Comparison of ENCODE assay signal across 14 mouse cellular contexts in genomic region chr5:81969685-81970524, GRCm38 (mm10).
A peak's percentile ranks its signal among the peaks of the same experiment; 100 is the strongest.
DNase-seq lines count a peak whose midpoint lies in the region; ATAC-seq lines count a peak whose summit lies in the region.
"Had no signal": no experiment of that assay in that cellular context is flagged by ENCODE, and none has a peak within 500 bp of the region (broad histone marks: within the 10 kb centered on the region; RNA-seq: fewer than 3 reads in every experiment).

No protein-coding gene starts in this region.

- H3K27me3 ChIP-seq in hindbrain, embryonic 11.5 days (ENCODE audit: control insufficient read depth, insufficient read depth, low read length), result no peaks in the 10 kb centered on the region
- H3K27me3 ChIP-seq: embryonic facial prominence, embryonic 15.5 days; stomach, embryonic 15.5 days had no signal

- H3K4me3 ChIP-seq in hindbrain, embryonic 11.5 days (ENCODE audit: low read depth, low read length), result no peak overlapping the region
- H3K4me3 ChIP-seq: embryonic facial prominence, embryonic 15.5 days; stomach, embryonic 15.5 days had no signal

- H3K4me2 ChIP-seq in hindbrain, embryonic 11.5 days (replicated peaks; ENCODE audit: low read depth, low read length), result no peak overlapping the region
- H3K4me2 ChIP-seq: embryonic facial prominence, embryonic 15.5 days; stomach, embryonic 15.5 days had no signal

- DNase-seq in frontal cortex, postnatal 36 days (ENCODE audit: low spot score in 2 of 2), result no peak
- peak; percentile 2 for DNase-seq in R1 (ENCODE audit: low read depth, low spot score)
- peak; percentile 6 for DNase-seq in hindbrain, embryonic 11.5 days (ENCODE audit: low spot score)
- DNase-seq in mesoderm, embryonic 11.5 days (ENCODE audit: low read depth, low spot score), result peak; percentile 2
- no peak for DNase-seq in layer of hippocampus, adult 11-12 months (ENCODE audit: low spot score)
- DNase-seq in left cerebral cortex, adult 9 months (ENCODE audit: low spot score in 2 of 2), result no peak
- DNase-seq: adrenal gland, adult 8-10 months; cerebellum, adult 11 months; gastrocnemius, postnatal 14 days; layer of hippocampus, postnatal 36 days had no signal

- ATAC-seq in frontal cortex, adult (ENCODE audit: low TSS enrichment), result peak; percentile 55
- peak; percentile 54; the same call in 1 of the 2 replicates for ATAC-seq in hindbrain, embryonic 11.5 days (ENCODE audit: low FRiP score)
- ATAC-seq in monocyte, adult 5-6 weeks (replicated peaks; ENCODE audit: insufficient number of reproducible peaks, low FRiP score, low TSS enrichment, poor library complexity, severe bottlenecking), result no peak

- no peaks in the 10 kb centered on the region for H3K4me1 ChIP-seq in hindbrain, embryonic 11.5 days (replicated peaks; ENCODE audit: control insufficient read depth, insufficient read depth, low read length)
- H3K4me1 ChIP-seq: embryonic facial prominence, embryonic 15.5 days; stomach, embryonic 15.5 days had no signal

- H3K9me3 ChIP-seq in hindbrain, embryonic 11.5 days (ENCODE audit: control insufficient read depth, low read length), result no peaks in the 10 kb centered on the region
- H3K9me3 ChIP-seq: embryonic facial prominence, embryonic 15.5 days; stomach, embryonic 15.5 days had no signal

- no peaks in the 10 kb centered on the region for H3K36me3 ChIP-seq in hindbrain, embryonic 11.5 days (ENCODE audit: control insufficient read depth, insufficient read depth, low read length)
- H3K36me3 ChIP-seq: embryonic facial prominence, embryonic 15.5 days; stomach, embryonic 15.5 days had no signal

- 77% methylated on average over 24 of the region's 24 CpGs for WGBS in hindbrain, embryonic 11.5 days

- H3K27ac ChIP-seq in hindbrain, embryonic 11.5 days (ENCODE audit: low read depth, low read length), result no peak overlapping the region
- H3K27ac ChIP-seq: embryonic facial prominence, embryonic 15.5 days; stomach, embryonic 15.5 days had no signal

- H3K9ac ChIP-seq in hindbrain, embryonic 11.5 days (ENCODE audit: low read depth, low read length), result no peak overlapping the region
- H3K9ac ChIP-seq: embryonic facial prominence, embryonic 15.5 days; stomach, embryonic 15.5 days had no signal

Comparison
In these comparisons a context has a peak if more than half of its experiments do, and no peak if none do; other contexts are left out.
1. DNase-seq: peak in R1 (single experiment), hindbrain, embryonic 11.5 days (single experiment) and mesoderm, embryonic 11.5 days (single experiment); none in frontal cortex, postnatal 36 days (0 of 2), layer of hippocampus, adult 11-12 months (single experiment) and left cerebral cortex, adult 9 months (0 of 2).